Mouse (Mus musculus) MEL (cell line): Measurements from ENCODE around the gene Fuk. TPM values are rescaled to one million over a fixed set of nuclear protein-coding genes. Genes with fewer than 3 reads are reported as not detected.

Experiments used
- DNase-seq: peaks from one replicate; pipeline ENCODE4 v3.0.0; 2011; ENCODE audit warnings: low read depth, low spot score
- H3K27ac ChIP-seq: 2 replicates; pipeline ENCODE4 v1.5.1; 2012; ENCODE audit warnings: low read depth, mild to moderate bottlenecking, control low read depth, low read length, moderate library complexity; ENCODE audit not compliant: control insufficient read depth
- H3K27me3 ChIP-seq, 2 experiments: fragments of 150-350 bp in 1 of 2; sonication (generic) in 1 of 2; 2 replicates each; pipeline ENCODE4 v1.6.1; 2012; ENCODE audit warnings: low read length in 2 of 2, mild to moderate bottlenecking in 2 of 2, improper control_type of control experiment in 1 of 2, moderate library complexity in 1 of 2; ENCODE audit not compliant: insufficient read depth in 2 of 2, control insufficient read depth in 1 of 2
- H3K36me3 ChIP-seq, 2 experiments: 2 replicates each; pipeline ENCODE4 v1.6.1; 2012 to 2014; ENCODE audit warnings: low read length in 2 of 2, improper control_type of control experiment in 1 of 2, inconsistent platforms in 1 of 2, mild to moderate bottlenecking in 1 of 2; ENCODE audit not compliant: insufficient read depth in 2 of 2, control insufficient read depth in 1 of 2
- H3K4me1 ChIP-seq, 2 experiments: fragments of 150-350 bp in 1 of 2; sonication (generic) in 1 of 2; 2 replicates each; pipeline ENCODE4 v1.6.1; 2012; ENCODE audit warnings: low read length in 2 of 2, improper control_type of control experiment in 1 of 2, mild to moderate bottlenecking in 1 of 2; ENCODE audit not compliant: insufficient read depth in 2 of 2, control insufficient read depth in 1 of 2
- H3K4me3 ChIP-seq, 2 experiments: fragments of 150-350 bp in 1 of 2; sonication (generic) in 1 of 2; 2 replicates each; pipeline ENCODE4 v1.5.1; 2012; ENCODE audit warnings: low read depth in 2 of 2, low read length in 2 of 2, mild to moderate bottlenecking in 2 of 2, moderate library complexity in 2 of 2, control low read depth in 1 of 2, improper control_type of control experiment in 1 of 2; ENCODE audit not compliant: control insufficient read depth in 1 of 2, insufficient read depth in 1 of 2
- H3K79me2 ChIP-seq: 2 replicates; pipeline ENCODE4 v1.6.1; 2012; ENCODE audit warnings: mild to moderate bottlenecking, low read length, moderate library complexity; ENCODE audit not compliant: control insufficient read depth, poor library complexity, insufficient read depth
- H3K9ac ChIP-seq: 2 replicates; pipeline ENCODE4 v1.6.1; 2012; ENCODE audit warnings: low read depth, mild to moderate bottlenecking, control low read depth, low read length, moderate library complexity; ENCODE audit not compliant: control insufficient read depth, poor library complexity, severe bottlenecking
- H3K9me3 ChIP-seq: fragments of 150-350 bp; sonication (generic); replicated peaks from 2 replicates; pipeline ENCODE4 v1.6.1; 2012; ENCODE audit warnings: mild to moderate bottlenecking, low read length, improper control_type of control experiment, moderate library complexity; ENCODE audit not compliant: insufficient read depth
- BHLHE40 ChIP-seq: IDR thresholded peaks from 2 replicates; pipeline ENCODE4 v1.6.1; 2012; ENCODE audit warnings: low read depth, mild to moderate bottlenecking, inconsistent platforms, low read length, improper control_type of control experiment, borderline replicate concordance
- CHD2 ChIP-seq: IDR thresholded peaks from 2 replicates; pipeline ENCODE4 v1.6.1; 2011; ENCODE audit warnings: low read length, improper control_type of control experiment
- CTCF ChIP-seq, 3 experiments: IDR thresholded peaks in 2 of 3; conservative IDR thresholded peaks in 1 of 3; 2 replicates each; pipeline ENCODE4 v1.5.1; 2011 to 2012; ENCODE audit warnings: low read length in 3 of 3, low read depth in 2 of 3, mild to moderate bottlenecking in 2 of 3, improper control_type of control experiment in 1 of 3, inconsistent platforms in 1 of 3, mixed read lengths in 1 of 3, moderate library complexity in 1 of 3; ENCODE audit not compliant: control insufficient read depth in 1 of 3, insufficient read depth in 1 of 3, poor library complexity in 1 of 3, severe bottlenecking in 1 of 3
- GATA1 ChIP-seq: IDR thresholded peaks from 2 replicates; pipeline ENCODE4 v1.6.1; 2011; ENCODE audit warnings: low read depth, low read length, improper control_type of control experiment
- JUND ChIP-seq: IDR thresholded peaks from 2 replicates; pipeline ENCODE4 v1.6.1; 2011; ENCODE audit warnings: low read depth, mild to moderate bottlenecking, improper control_type of control experiment, low read length
- KAT2A ChIP-seq: conservative IDR thresholded peaks from 2 replicates; pipeline ENCODE4 v1.6.1; 2012; ENCODE audit warnings: low read depth, low read length, improper control_type of control experiment, inconsistent platforms
- MAFK ChIP-seq: IDR thresholded peaks from 2 replicates; pipeline ENCODE4 v1.6.1; 2011; ENCODE audit warnings: low read depth, mild to moderate bottlenecking, low read length, improper control_type of control experiment, borderline replicate concordance
- MAZ ChIP-seq: IDR thresholded peaks from 2 replicates; pipeline ENCODE4 v1.6.1; 2012; ENCODE audit warnings: low read depth, mild to moderate bottlenecking, inconsistent platforms, low read length, improper control_type of control experiment
- NRF1 ChIP-seq: IDR thresholded peaks from 2 replicates; pipeline ENCODE4 v1.6.1; 2014; ENCODE audit warnings: low read depth, mild to moderate bottlenecking, inconsistent platforms, low read length, improper control_type of control experiment, moderate library complexity; ENCODE audit not compliant: poor library complexity, insufficient read depth, severe bottlenecking
- POLR2A ChIP-seq, 2 experiments: IDR thresholded peaks; 2 replicates each; pipeline ENCODE4 v1.6.1; 2011 to 2012; ENCODE audit warnings: low read length in 2 of 2, mild to moderate bottlenecking in 2 of 2, control low read depth in 1 of 2, improper control_type of control experiment in 1 of 2, low read depth in 1 of 2, moderate library complexity in 1 of 2; ENCODE audit not compliant: control insufficient read depth in 1 of 2, insufficient read depth in 1 of 2, poor library complexity in 1 of 2
- POLR2AphosphoS2 ChIP-seq: IDR thresholded peaks from 2 replicates; pipeline ENCODE4 v1.6.1; 2011; ENCODE audit warnings: low read length, improper control_type of control experiment
- RCOR1 ChIP-seq: IDR thresholded peaks from 2 replicates; pipeline ENCODE4 v1.6.1; 2012; ENCODE audit warnings: low read depth, mild to moderate bottlenecking, inconsistent platforms, low read length, improper control_type of control experiment
- SIN3A ChIP-seq: IDR thresholded peaks from 2 replicates; pipeline ENCODE4 v1.6.1; 2012; ENCODE audit warnings: low read length, improper control_type of control experiment, inconsistent platforms
- SMC3 ChIP-seq: IDR thresholded peaks from 2 replicates; pipeline ENCODE4 v1.6.1; 2011; ENCODE audit warnings: low read depth, low read length, improper control_type of control experiment
- TAL1 ChIP-seq: IDR thresholded peaks from 2 replicates; pipeline ENCODE4 v1.6.1; 2012; ENCODE audit warnings: mild to moderate bottlenecking, inconsistent platforms, low read length, moderate library complexity, mixed read lengths
- TBP ChIP-seq: IDR thresholded peaks from 2 replicates; pipeline ENCODE4 v1.8.0; 2011; ENCODE audit warnings: low read depth, low read length, improper control_type of control experiment
- UBTF ChIP-seq: IDR thresholded peaks from 2 replicates; pipeline ENCODE4 v1.6.1; 2012; ENCODE audit warnings: low read depth, mild to moderate bottlenecking, inconsistent platforms, low read length, improper control_type of control experiment, moderate library complexity, borderline replicate concordance; ENCODE audit not compliant: insufficient read depth
- USF1 ChIP-seq: IDR thresholded peaks from 2 replicates; pipeline ENCODE4 v1.6.1; 2014; ENCODE audit warnings: low read depth, mild to moderate bottlenecking, inconsistent platforms, low read length, improper control_type of control experiment, moderate library complexity
- ZC3H11A ChIP-seq: IDR thresholded peaks from 2 replicates; pipeline ENCODE4 v1.6.1; 2012; ENCODE audit warnings: low read depth, mild to moderate bottlenecking, inconsistent platforms, low read length, improper control_type of control experiment
- ZMIZ1 ChIP-seq: IDR thresholded peaks from 2 replicates; pipeline ENCODE4 v1.6.1; 2012; ENCODE audit warnings: low read depth, mild to moderate bottlenecking, inconsistent platforms, low read length, improper control_type of control experiment, moderate library complexity
- polyA plus RNA-seq, 2 experiments: library from polyadenylated mRNA; stranded (reverse) in 1 of 2; unstranded in 1 of 2; fragments of >175 nt in 1 of 2; fragments of >200 nt in 1 of 2; gene quantifications; 2 replicates each; pipeline versions ENCODE4 v1.2.1 to v1.2.4; 2012; ENCODE audit warnings: low replicate concordance in 2 of 2, low read depth in 1 of 2; ENCODE audit not compliant: insufficient read length in 2 of 2, insufficient read depth in 1 of 2, missing spikeins in 1 of 2
- total RNA-seq: library from RNA; depleted of rRNA; stranded (reverse); fragments of 300-350 nt; gene quantifications from 2 replicates; pipeline ENCODE4 v1.2.3, GENCODE M21; 2012

The Fuk gene
- total and polyA plus RNA-seq, 3 experiments = 9.1 to 10.6 TPM; not detected in 1

DNA sequence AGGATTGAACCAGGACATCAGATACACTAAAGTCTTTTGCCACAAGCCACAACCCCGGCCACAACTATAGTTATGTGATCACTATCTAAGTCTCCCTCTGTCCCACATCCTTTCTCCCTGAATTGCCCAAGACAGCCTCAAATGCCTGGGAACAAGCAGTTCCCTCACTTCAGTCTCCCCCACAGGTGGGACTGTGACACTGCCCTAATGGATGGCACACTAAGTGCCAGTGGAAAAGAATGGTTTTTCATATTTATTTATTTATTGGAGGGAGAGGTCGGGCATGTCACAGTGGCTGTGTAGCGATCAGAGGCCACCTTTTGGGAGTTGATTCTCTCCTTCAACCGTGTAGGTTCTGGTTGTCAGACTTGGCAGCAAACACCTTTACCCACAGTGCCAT is 43.4 kb upstream of the Fuk start:
- Histone ChIP-seq H3K27ac (no peak overlapping the region), H3K4me3 (no peak overlapping the region), H3K36me3 (peaks cover 0 to 8% of the 10 kb centered on the region in 2 experiments; a peak in 2 of 4 replicates), H3K79me2 (no peaks in the 10 kb centered on the region), H3K9me3 (no peaks in the 10 kb centered on the region), H3K4me1 (peaks cover 5 to 9% of the 10 kb centered on the region in 2 experiments), H3K9ac (no peak overlapping the region), H3K27me3 (no peaks in the 10 kb centered on the region)
- no peak for TF ChIP-seq SMC3
- DNase-seq = no peak

DNA sequence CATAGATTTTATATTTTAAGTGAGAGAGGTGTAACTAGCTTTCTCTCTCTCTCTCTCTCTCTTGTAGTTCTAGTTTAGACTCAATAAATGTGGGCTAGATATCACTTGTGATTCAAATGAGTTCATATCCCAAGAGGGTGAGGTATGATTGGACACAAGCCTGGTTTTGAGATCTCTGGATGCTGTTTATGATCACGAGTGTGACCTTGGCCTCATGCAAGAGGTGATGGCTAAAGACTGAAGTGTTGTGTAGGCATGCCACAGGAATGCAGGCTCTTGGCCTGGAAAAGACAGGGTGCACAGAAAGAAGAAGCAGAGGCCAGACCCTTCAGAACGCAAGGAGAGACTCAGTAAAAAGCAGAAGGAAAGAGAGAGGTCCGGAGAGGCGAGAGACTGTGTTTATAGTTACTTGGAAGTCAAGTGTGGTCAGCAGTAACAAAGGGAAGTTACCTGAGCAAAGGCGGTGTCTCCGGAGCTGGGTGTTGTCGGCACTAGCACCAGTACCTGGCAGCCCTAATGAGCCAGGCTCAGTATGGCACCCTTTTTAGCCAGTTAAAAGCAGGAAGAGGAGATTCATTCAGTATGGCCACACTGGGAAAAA is 42.1 kb upstream of the Fuk start:
- no peak overlapping the region for H3K4me3 ChIP-seq
- TF ChIP-seq KAT2A (no peak), NRF1 (no peak), BHLHE40 (no peak), ZMIZ1 (no peak), POLR2AphosphoS2 (no peak), UBTF (no peak), CTCF (IDR thresholded peaks at IDR 0.05 in 2 of 3, conservative IDR thresholded peaks at IDR 0.05 in 1 of 3; ENCODE audit: control insufficient read depth in 1 of 3, insufficient read depth in 1 of 3, low read depth in 2 of 3, low read length in 3 of 3, poor library complexity in 1 of 3, severe bottlenecking in 1 of 3) (no peak), ZC3H11A (no peak), MAFK (no peak), TAL1 (no peak), TBP (no peak), JUND (no peak), POLR2A (IDR thresholded peaks at IDR 0.05; ENCODE audit: control insufficient read depth in 1 of 2, insufficient read depth in 1 of 2, low read depth in 1 of 2, low read length in 2 of 2, poor library complexity in 1 of 2) (no peak), SIN3A (no peak), MAZ (no peak), USF1 (no peak), CHD2 (no peak), RCOR1 (no peak), GATA1 (no peak)
- peaks cover 17 to 22% of the 10 kb centered on the region in 2 experiments for H3K4me1 ChIP-seq
- no peak overlapping the region for H3K27ac ChIP-seq
- H3K9ac ChIP-seq = no peak overlapping the region
- H3K36me3 ChIP-seq = peaks cover 0 to 20% of the 10 kb centered on the region in 2 experiments; a peak in 2 of 4 replicates
- H3K79me2 ChIP-seq = no peaks in the 10 kb centered on the region
- H3K9me3 ChIP-seq = no peaks in the 10 kb centered on the region
- H3K27me3 ChIP-seq = no peaks in the 10 kb centered on the region
- no peak for DNase-seq
